Mouse (Mus musculus) midbrain, embryonic 15.5 days (tissue): Measurements from ENCODE around the gene Gm9844. TPM values are rescaled to one million over a fixed set of nuclear protein-coding genes. Genes with fewer than 3 reads are reported as not detected.
"Not testable (repeated sequence)": the region's sequence is repeated elsewhere in the genome, so short reads cannot be mapped to it uniquely, and the experiment has no call there.

Source experiments
- ATAC-seq: fragments of 200-750 bp; cut with Nextera tagmentation; replicated peaks from 2 replicates; pipeline ENCODE4 v1.8.0; 2017; ENCODE audit warnings: moderate TSS enrichment
- H3K27ac ChIP-seq: fragments of 300-500 bp; sonication (generic); 2 replicates; pipeline ENCODE4 v1.5.1; 2015; ENCODE audit warnings: mild to moderate bottlenecking, inconsistent platforms
- H3K27me3 ChIP-seq: fragments of 300-500 bp; sonication (generic); replicated peaks from 2 replicates; pipeline ENCODE4 v1.6.1; 2015; ENCODE audit warnings: inconsistent platforms
- H3K36me3 ChIP-seq: fragments of 300-500 bp; sonication (generic); replicated peaks from 2 replicates; pipeline ENCODE4 v1.6.1; 2015; ENCODE audit warnings: inconsistent platforms
- H3K4me1 ChIP-seq: fragments of 300-500 bp; sonication (generic); 2 replicates; pipeline ENCODE4 v1.6.1; 2015; ENCODE audit warnings: inconsistent platforms
- H3K4me2 ChIP-seq: fragments of 300-500 bp; sonication (generic); 2 replicates; pipeline ENCODE4 v1.6.1; 2015; ENCODE audit warnings: inconsistent platforms, mild to moderate bottlenecking, moderate library complexity
- H3K4me3 ChIP-seq: fragments of 300-500 bp; sonication (generic); 2 replicates; pipeline ENCODE4 v1.5.1; 2015; ENCODE audit warnings: mild to moderate bottlenecking, inconsistent platforms
- H3K9ac ChIP-seq: fragments of 300-500 bp; sonication (generic); 2 replicates; pipeline ENCODE4 v1.6.1; 2015; ENCODE audit warnings: mild to moderate bottlenecking, inconsistent platforms
- H3K9me3 ChIP-seq: fragments of 300-500 bp; sonication (generic); 2 replicates; pipeline ENCODE4 v1.6.1; 2016; ENCODE audit warnings: inconsistent platforms
- WGBS: fragments of 180-500 bp; shearing (Covaris S2); methylation state at CpG from one replicate; pipeline ENCODE4 v1.1.7; 2015; ENCODE audit warnings: mixed read lengths; 5-methylcytosine and 5-hydroxymethylcytosine counted together
- polyA plus RNA-seq: library from polyadenylated mRNA; unstranded; fragments of >200 nt; fragmentation: Nextera tagmentation; extraction: Ambion mirVana; gene quantifications from 2 replicates; pipeline ENCODE4 v1.2.1, GENCODE M21; 2015

Gene Gm9844
- 34.4 and 34.5 TPM in 2 replicates for polyA plus RNA-seq

DNA sequence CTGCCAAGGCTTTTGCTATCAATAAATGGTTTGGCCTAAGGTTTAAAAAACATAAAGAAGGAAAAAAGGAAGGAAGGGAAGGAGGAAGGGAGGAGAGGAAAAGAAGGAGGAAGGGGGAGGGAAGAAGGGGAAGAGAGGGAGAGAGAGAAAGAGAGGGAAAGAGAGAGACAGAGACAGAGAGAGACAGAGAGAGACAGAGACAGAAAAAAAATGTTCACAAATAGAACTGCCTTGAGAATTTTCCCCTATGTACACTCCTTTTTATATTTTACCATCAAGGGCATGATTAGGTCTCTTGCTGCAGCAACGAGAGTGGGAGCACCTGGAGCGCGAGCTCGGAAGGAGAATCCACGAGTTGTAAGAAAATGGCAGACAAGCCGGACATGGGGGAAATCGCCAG, at the start of gene Gm9844:
Gm9844 (plus strand) TSS at position 301 of the 400 bp plus-strand sequence.
- H3K27ac ChIP-seq, result no peak within 1 kb of the TSS
- H3K4me1 ChIP-seq, result no peaks in the 10 kb centered on the region
- no peak within 1 kb of the TSS for H3K4me3 ChIP-seq
- H3K36me3 ChIP-seq, result no peaks in the 10 kb centered on the region
- H3K4me2 ChIP-seq, result no peak within 1 kb of the TSS
- H3K27me3 ChIP-seq, result no peaks in the 10 kb centered on the region
- no peak within 1 kb of the TSS for H3K9ac ChIP-seq
- 86% methylated on average over 7 of the region's 7 CpGs for WGBS
- ATAC-seq, result no peak
- H3K9me3 ChIP-seq, result no peaks in the 10 kb centered on the region

DNA sequence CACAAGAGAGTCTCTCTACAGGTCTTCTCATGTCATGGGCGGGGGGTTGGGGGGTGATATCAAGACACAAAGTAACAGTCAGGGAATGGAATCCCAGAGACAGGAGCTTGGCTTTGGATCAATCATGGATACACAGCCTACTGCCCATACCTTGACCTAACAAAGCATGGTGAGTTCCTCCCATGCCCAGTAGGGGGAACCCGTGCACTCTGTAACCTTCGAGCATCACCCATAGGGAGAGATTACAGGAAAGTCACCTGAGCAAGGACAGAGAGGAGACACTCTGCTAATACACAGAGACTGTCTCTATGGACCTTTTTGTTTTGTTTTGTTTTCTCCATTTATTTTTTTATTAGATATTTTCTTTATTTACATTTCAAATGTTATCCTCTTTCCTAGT, 44.5 kb upstream of the Gm9844 start:
- H3K27me3 ChIP-seq, result no peaks in the 10 kb centered on the region
- no peak overlapping the region for H3K4me3 ChIP-seq
- 2% methylated on average over 3 of the region's 3 CpGs for WGBS
- ATAC-seq, result no peak
- no peaks in the 10 kb centered on the region for H3K9me3 ChIP-seq
- H3K36me3 ChIP-seq, result no peaks in the 10 kb centered on the region
- H3K4me1 ChIP-seq, result no peaks in the 10 kb centered on the region
- no peak overlapping the region for H3K9ac ChIP-seq
- no peak overlapping the region for H3K27ac ChIP-seq
- H3K4me2 ChIP-seq, result no peak overlapping the region

DNA sequence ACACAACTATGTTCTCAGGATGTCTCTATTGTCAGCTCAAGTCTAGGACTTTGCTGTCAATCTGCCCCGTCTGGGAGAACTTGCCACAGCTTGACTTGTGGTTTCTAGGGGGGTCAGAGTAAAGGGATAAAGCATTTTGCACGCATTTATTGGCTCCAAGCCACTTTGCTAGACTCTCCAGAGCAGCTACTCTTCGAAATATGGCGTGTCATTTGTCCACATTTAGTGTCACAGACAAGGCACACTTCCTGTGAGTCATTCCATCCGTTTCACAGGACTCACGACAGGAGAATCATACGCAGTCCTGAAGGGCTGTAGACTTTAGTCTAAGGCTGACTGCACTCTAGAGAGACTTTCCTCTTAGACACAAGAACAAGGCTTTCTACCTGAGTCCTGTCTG, 37.6 kb upstream of the Gm9844 start:
- H3K27me3 ChIP-seq, result no peaks in the 10 kb centered on the region
- no peaks in the 10 kb centered on the region for H3K36me3 ChIP-seq
- no peak for ATAC-seq
- no peaks in the 10 kb centered on the region for H3K9me3 ChIP-seq
- H3K9ac ChIP-seq, result no peak overlapping the region
- H3K4me3 ChIP-seq, result no peak overlapping the region
- H3K4me2 ChIP-seq, result no peak overlapping the region
- no peak overlapping the region for H3K27ac ChIP-seq
- WGBS, result 73% methylated on average over 7 of the region's 7 CpGs
- H3K4me1 ChIP-seq, result no peaks in the 10 kb centered on the region

DNA sequence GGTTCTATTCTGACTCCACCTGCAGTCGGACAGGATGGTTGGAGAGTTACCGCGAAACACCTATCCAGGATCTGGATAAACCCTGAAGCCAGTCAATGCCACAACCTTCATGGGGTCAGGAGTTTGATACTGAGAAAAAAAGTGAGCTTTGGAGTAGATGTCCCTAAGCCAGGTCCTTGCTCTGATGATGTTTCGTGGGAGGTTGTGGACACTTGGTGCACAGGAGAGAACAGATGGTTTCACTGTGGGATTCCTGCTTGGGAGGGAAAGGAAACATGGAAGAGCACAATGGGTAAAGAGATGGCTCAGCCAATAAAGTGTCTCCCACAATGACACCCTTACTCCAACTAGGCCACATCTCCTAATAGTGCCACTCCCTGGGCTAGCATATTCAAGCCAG, 34.8 kb upstream of the Gm9844 start:
- no peak for ATAC-seq
- 92% methylated on average over 4 of the region's 4 CpGs for WGBS

DNA sequence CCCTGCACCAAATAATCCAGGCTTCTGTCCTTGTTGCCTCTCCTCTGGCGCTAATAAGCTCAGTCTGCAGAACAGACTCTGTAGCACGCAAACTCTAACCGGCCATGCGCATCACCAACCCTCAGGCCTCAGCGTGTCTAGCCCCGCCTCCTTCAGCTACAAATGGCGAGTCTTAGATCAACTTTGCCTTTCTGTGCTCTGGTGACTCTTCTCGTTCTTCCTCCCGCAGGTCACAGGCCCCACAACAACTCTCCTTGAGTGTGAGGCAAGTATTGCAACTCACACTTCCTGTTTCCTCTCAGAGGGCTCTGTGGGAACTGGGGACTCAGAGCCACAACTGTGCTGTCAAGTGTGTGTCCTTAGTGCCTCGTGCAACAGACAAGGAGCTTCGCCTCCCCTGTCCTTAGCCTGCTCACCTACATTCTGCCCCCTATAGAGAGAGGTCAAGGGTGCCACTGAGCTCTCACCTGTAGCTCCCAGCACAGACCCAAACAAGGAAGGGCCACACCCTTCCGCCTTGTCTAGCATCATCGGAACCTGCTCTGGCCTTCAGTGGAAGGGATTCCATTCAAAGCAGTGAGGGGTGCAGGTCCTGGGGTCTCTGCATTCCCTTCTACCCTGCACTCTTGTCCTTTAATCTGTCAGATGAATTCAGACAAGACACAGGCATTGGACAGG, 23.1 kb upstream of the Gm9844 start:
- not testable (repeated sequence) for H3K4me3 ChIP-seq, H3K36me3 ChIP-seq, ATAC-seq, H3K27me3 ChIP-seq, H3K4me2 ChIP-seq, H3K9me3 ChIP-seq, H3K27ac ChIP-seq, H3K4me1 ChIP-seq, H3K9ac ChIP-seq
- WGBS, result 56% methylated on average over 13 of the region's 13 CpGs

More for the DNA sequence above, 34.8 kb upstream of the Gm9844 start:
- H3K4me2 ChIP-seq, result no peak overlapping the region
- no peaks in the 10 kb centered on the region for H3K36me3 ChIP-seq
- H3K9ac ChIP-seq, result no peak overlapping the region
- H3K9me3 ChIP-seq, result no peaks in the 10 kb centered on the region
- no peak overlapping the region for H3K4me3 ChIP-seq
- no peaks in the 10 kb centered on the region for H3K27me3 ChIP-seq
- no peak overlapping the region for H3K27ac ChIP-seq
- H3K4me1 ChIP-seq, result no peaks in the 10 kb centered on the region

DNA sequence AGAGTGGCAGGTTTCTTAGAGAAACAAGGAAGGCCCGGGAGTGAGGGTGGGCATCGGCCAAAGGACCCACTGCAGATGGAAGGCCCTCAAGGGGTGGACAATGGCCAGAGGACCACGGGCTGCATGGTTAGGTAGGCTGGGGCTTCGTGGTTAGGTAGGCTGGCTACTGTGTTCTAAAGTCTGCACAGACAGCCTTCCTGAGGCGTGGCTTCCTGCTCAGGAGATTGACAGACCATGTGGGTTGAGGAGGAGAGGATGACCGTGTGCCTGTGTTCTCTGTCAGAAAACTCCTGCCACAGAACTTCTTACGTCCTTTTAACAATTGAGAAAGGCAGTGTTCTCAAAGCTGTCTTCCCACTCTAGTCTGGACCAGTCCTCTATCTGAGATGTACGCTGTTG, 22.6 kb upstream of the Gm9844 start:
- Histone ChIP-seq H3K27ac (no peak overlapping the region), H3K27me3 (no peaks in the 10 kb centered on the region), H3K4me3 (no peak overlapping the region), H3K9me3 (no peaks in the 10 kb centered on the region), H3K36me3 (no peaks in the 10 kb centered on the region), H3K4me2 (no peak overlapping the region), H3K9ac (no peak overlapping the region), H3K4me1 (no peaks in the 10 kb centered on the region)
- no peak for ATAC-seq
- 79% methylated on average over 8 of the region's 8 CpGs for WGBS

DNA sequence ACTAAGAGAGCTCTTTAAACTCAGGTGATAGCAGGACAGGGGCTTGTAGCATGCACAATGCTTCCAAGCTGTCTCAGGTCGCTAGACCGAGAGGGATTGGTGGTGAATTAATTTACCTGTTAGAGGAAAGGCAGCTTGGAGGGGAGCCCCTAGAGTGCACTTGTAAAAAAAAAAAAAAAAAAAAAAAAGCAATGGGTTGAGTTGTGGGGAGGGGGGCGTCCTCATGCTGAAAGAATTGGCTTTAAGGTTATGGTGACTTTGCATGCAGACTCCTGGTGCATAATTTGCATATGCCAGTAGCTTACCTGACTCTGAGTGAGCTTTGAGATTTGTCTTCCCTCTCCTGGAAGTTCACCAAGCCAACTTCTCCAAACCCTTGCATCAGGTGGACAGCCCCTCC, 21.7 kb upstream of the Gm9844 start:
- H3K36me3 ChIP-seq, result no peaks in the 10 kb centered on the region
- no peaks in the 10 kb centered on the region for H3K4me1 ChIP-seq
- WGBS, result 57% methylated on average over 3 of the region's 3 CpGs
- H3K9me3 ChIP-seq, result no peaks in the 10 kb centered on the region
- H3K27ac ChIP-seq, result no peak overlapping the region
- no peak overlapping the region for H3K4me3 ChIP-seq
- no peak overlapping the region for H3K4me2 ChIP-seq
- no peak overlapping the region for H3K9ac ChIP-seq
- ATAC-seq, result no peak
- H3K27me3 ChIP-seq, result no peaks in the 10 kb centered on the region

DNA sequence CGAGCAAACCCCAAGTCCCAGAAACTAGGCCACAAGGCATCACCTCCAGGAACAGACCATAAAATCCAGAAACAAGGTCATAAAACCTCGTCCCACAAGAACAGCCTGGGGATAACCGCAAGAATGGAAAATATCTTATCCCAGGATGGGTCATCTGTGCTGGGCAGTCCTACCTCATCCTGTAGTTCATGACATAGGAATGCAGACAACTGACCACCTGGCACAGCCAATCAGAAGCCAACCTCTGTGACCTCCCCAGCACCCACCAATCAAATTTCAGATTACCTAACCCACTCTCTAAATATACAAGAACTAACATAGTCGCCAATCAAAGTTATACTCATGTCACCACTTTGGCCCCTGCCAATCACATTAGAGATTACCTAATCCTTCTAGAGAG, 21.0 kb upstream of the Gm9844 start:
- ATAC-seq, result no peak
- H3K9me3 ChIP-seq, result no peaks in the 10 kb centered on the region

DNA sequence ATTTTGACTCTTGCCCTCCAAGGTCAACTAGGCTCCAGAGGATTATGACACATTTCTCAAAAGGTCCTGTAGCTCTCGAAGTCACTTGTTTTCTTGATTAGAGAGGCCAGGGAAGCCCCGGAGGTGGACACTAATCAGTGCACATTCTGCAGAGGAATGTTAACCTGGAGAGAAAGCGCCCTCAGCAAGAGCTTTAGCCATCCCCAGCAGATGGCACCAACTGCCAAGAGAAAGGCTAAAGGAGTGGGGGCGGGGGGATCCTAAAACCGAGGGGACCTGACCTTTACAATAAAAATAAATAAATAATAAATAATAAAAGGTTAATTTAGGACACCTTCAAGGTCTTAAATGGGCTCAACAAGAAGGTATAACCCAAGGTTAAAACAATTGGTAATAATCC, 17.9 kb upstream of the Gm9844 start:
- Histone ChIP-seq H3K4me3 (no peak overlapping the region), H3K4me1 (no peaks in the 10 kb centered on the region), H3K9me3 (no peaks in the 10 kb centered on the region), H3K36me3 (no peaks in the 10 kb centered on the region), H3K27ac (no peak overlapping the region), H3K27me3 (no peaks in the 10 kb centered on the region), H3K9ac (no peak overlapping the region), H3K4me2 (no peak overlapping the region)
- WGBS, result 39% methylated on average over 5 of the region's 5 CpGs
- no peak for ATAC-seq

More for the DNA sequence above, 21.0 kb upstream of the Gm9844 start:
- no peaks in the 10 kb centered on the region for H3K36me3 ChIP-seq
- H3K27me3 ChIP-seq, result no peaks in the 10 kb centered on the region
- no peak overlapping the region for H3K4me3 ChIP-seq
- no peaks in the 10 kb centered on the region for H3K4me1 ChIP-seq
- no peak overlapping the region for H3K9ac ChIP-seq
- 76% methylated on average over 4 of the region's 4 CpGs for WGBS
- no peak overlapping the region for H3K4me2 ChIP-seq
- H3K27ac ChIP-seq, result no peak overlapping the region

DNA sequence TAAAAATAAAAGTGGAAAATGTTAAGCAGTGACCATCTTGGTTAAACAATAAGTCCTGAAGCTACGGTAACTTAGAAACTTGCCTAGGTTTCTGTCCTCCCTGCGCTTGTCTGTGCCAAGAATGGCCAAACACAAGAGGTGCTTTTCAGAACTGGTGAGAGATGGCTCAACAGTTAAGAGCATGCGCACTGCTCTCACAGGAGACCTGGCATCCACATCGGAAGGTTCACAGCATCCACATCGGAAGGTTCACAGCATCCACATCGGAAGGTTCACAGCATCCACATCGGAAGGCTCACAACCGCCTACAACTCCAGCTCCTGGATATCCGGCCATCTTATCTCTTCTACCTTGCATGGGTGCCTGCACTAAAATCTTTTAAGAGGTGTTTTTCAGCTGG, 16.8 kb upstream of the Gm9844 start:
- Histone ChIP-seq H3K9me3 (no peaks in the 10 kb centered on the region), H3K36me3 (no peaks in the 10 kb centered on the region), H3K4me2 (no peak overlapping the region), H3K4me3 (no peak overlapping the region), H3K27me3 (no peaks in the 10 kb centered on the region), H3K27ac (no peak overlapping the region), H3K9ac (no peak overlapping the region), H3K4me1 (no peaks in the 10 kb centered on the region; the same call in 1 of the 2 replicates)
- no peak for ATAC-seq
- WGBS, result 85% methylated on average over 9 of the region's 9 CpGs

DNA sequence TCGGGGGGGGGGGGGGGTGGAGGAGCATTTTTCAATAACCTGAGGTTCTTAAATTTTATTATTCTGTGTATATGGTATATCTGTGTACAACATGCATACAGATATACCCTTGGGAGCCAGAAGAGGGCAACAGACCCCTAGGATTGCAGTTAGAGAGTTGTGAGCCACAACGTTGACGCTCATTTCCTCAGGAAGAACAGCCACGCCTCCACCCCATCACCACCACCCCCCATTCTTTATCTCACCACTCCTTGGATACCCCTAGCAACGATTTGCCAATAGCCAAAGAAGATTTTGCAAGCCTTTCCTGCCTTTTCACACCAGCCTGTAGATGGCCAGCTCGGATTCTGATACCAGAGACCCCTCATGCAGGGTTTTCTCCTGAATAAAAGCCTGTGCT, 16.3 kb upstream of the Gm9844 start:
- no peak; the same call in 1 of the 2 replicates for ATAC-seq
- no peak overlapping the region for H3K4me3 ChIP-seq

DNA sequence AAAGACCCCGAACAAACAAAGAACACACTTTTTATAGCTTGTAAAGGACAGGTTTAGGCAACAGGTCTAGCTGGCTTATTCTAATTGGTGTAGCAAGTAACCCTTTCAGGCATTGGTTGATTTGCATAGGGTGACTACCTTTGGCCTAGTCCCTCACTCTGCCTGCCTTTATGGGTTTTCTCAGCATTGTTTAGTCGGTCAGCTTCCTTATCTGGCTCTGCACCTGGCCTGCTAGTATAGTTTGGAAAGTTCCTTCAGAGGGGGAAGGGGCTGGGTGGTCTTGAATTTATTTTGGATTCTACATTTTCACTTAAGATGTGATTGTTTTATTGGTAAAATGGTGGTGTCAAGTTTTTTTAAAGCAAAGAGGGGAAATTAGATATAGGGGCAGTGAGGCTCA, 15.4 kb upstream of the Gm9844 start:
- 45% methylated on average over 2 of the region's 2 CpGs for WGBS
- not testable (repeated sequence) for H3K27me3 ChIP-seq, H3K4me1 ChIP-seq, H3K36me3 ChIP-seq, H3K27ac ChIP-seq, H3K4me2 ChIP-seq, H3K9ac ChIP-seq, H3K4me3 ChIP-seq, H3K9me3 ChIP-seq, ATAC-seq

More for the DNA sequence above, 16.3 kb upstream of the Gm9844 start:
- H3K27ac ChIP-seq, result 0 out of 2 replicates have a peak overlapping the region, but pooled peaks have one; percentile 6
- H3K27me3 ChIP-seq, result no peaks in the 10 kb centered on the region
- WGBS, result 1% methylated on average over 6 of the region's 6 CpGs
- H3K4me2 ChIP-seq, result no peak overlapping the region
- no peak overlapping the region for H3K9ac ChIP-seq
- H3K36me3 ChIP-seq, result no peaks in the 10 kb centered on the region
- no peaks in the 10 kb centered on the region for H3K9me3 ChIP-seq
- H3K4me1 ChIP-seq, result no peaks in the 10 kb centered on the region; the same call in 1 of the 2 replicates

DNA sequence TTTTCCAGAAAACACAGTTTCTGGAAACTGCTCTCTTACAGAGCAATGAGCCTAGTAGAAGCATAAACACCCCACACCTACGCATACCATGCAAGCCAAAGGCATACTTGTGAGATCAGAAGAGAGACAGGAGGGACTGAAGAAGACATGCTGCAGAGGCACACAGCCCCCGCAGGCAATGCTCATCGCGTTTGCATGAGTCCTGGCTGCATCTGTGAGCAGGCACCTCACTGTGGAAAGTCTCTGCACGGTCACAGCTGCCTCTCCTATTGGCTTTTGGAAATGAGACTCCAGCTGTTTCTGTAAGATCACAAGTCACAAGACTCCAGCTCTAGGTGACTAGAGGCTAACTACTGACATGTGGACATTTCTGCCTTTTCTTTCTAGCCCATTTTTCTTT, 11.9 kb upstream of the Gm9844 start:
- H3K4me2 ChIP-seq, result no peak overlapping the region
- no peak overlapping the region for H3K9ac ChIP-seq
- no peaks in the 10 kb centered on the region for H3K36me3 ChIP-seq
- no peaks in the 10 kb centered on the region; the same call in 1 of the 2 replicates for H3K4me1 ChIP-seq
- no peak overlapping the region for H3K4me3 ChIP-seq
- WGBS, result 30% methylated on average over 5 of the region's 5 CpGs
- H3K27ac ChIP-seq, result no peak overlapping the region
- H3K27me3 ChIP-seq, result no peaks in the 10 kb centered on the region
- H3K9me3 ChIP-seq, result no peaks in the 10 kb centered on the region
- ATAC-seq, result no peak
